Mouse (Mus musculus) adrenal gland, adult 2 months (tissue): ENCODE data around the gene Nkx3-2. TPM values are rescaled to one million over a fixed set of nuclear protein-coding genes. Genes with fewer than 3 reads are reported as not detected.

Source experiments
- DNase-seq: peaks from one replicate; pipeline ENCODE4 v3.0.0; 2021
- polyA plus RNA-seq: library from polyadenylated mRNA; depleted of rRNA; stranded (reverse); fragments of >200 nt; gene quantifications from 2 replicates; pipeline ENCODE4 v1.2.3, GENCODE M21; 2012
- total RNA-seq, 2 experiments: library from RNA; stranded (reverse); gene quantifications; 2 replicates each; pipeline ENCODE4 v1.2.3; 2021

Nkx3-2 gene
- total and polyA plus RNA-seq, 3 experiments = not detected

GRCm38 (mm10) chr5:41762141-41762946, 2.0 kb downstream of the Nkx3-2 start:
- no peak for DNase-seq

- no peak for DNase-seq
Observed at GRCm38 (mm10) chr5:41761509-41762140, 2.7 kb downstream of the Nkx3-2 start.

- DNase-seq = no peak
Observed at GRCm38 (mm10) chr5:41760831-41761508, 3.3 kb downstream of the Nkx3-2 start.

GRCm38 (mm10) chr5:41760071-41760470, 4.2 kb downstream of the Nkx3-2 start:
- no peak for DNase-seq

GRCm38 (mm10) chr5:41758671-41759639, 5.3 kb downstream of the Nkx3-2 start:
- no peak for DNase-seq

- DNase-seq = no peak
Observed at GRCm38 (mm10) chr5:41757338-41757737, 7.0 kb downstream of the Nkx3-2 start.

GRCm38 (mm10) chr5:41756396-41756795, 7.9 kb downstream of the Nkx3-2 start:
- no peak for DNase-seq

GRCm38 (mm10) chr5:41755373-41755960, 8.8 kb downstream of the Nkx3-2 start:
- no peak for DNase-seq

GRCm38 (mm10) chr5:41754836-41755235, 9.5 kb downstream of the Nkx3-2 start:
- DNase-seq = no peak

GRCm38 (mm10) chr5:41754226-41754775, 10.0 kb downstream of the Nkx3-2 start:
- DNase-seq = no peak

GRCm38 (mm10) chr5:41752721-41753120, 11.6 kb downstream of the Nkx3-2 start:
- no peak for DNase-seq

GRCm38 (mm10) chr5:41744898-41745780, 19.2 kb downstream of the Nkx3-2 start:
- no peak for DNase-seq

- DNase-seq = no peak
Observed at GRCm38 (mm10) chr5:41744234-41744633, 20.1 kb downstream of the Nkx3-2 start.

GRCm38 (mm10) chr5:41738817-41739216, 25.5 kb downstream of the Nkx3-2 start:
- no peak for DNase-seq

- no peak for DNase-seq
Observed at GRCm38 (mm10) chr5:41737039-41737438, 27.3 kb downstream of the Nkx3-2 start.

- no peak for DNase-seq
Observed at GRCm38 (mm10) chr5:41727017-41727416, 37.3 kb downstream of the Nkx3-2 start.

GRCm38 (mm10) chr5:41725573-41725972, 38.7 kb downstream of the Nkx3-2 start:
- DNase-seq = no peak
